Mouse (Mus musculus) heart, embryonic 14.5 days (tissue): Measurements from ENCODE around the gene Ttc29. TPM values are rescaled to one million over a fixed set of nuclear protein-coding genes. Genes with fewer than 3 reads are reported as not detected.

Source experiments
- ATAC-seq: fragments of 200-750 bp; cut with Nextera tagmentation; 2 replicates; pipeline ENCODE4 v1.8.0; 2017; ENCODE audit warnings: low read depth, moderate TSS enrichment; ENCODE audit not compliant: insufficient number of reproducible peaks, insufficient read depth, low FRiP score
- H3K27ac ChIP-seq, 2 experiments: fragments of 200-500 bp in 1 of 2; fragments of 300-500 bp in 1 of 2; sonication (generic) in 1 of 2; replicated peaks in 1 of 2; 2 replicates each; pipeline ENCODE4 v1.5.1; 2012 to 2014; ENCODE audit warnings: low read depth in 2 of 2, low read length in 2 of 2, control low read depth in 1 of 2, mild to moderate bottlenecking in 1 of 2, mixed read lengths in 1 of 2; ENCODE audit not compliant: control insufficient read depth in 1 of 2, insufficient read depth in 1 of 2
- H3K27me3 ChIP-seq: fragments of 300-500 bp; sonication (generic); 2 replicates; pipeline ENCODE4 v1.6.1; 2014; ENCODE audit warnings: mild to moderate bottlenecking, low read length, control low read depth; ENCODE audit not compliant: control insufficient read depth, insufficient read depth
- H3K36me3 ChIP-seq: fragments of 300-500 bp; sonication (generic); 2 replicates; pipeline ENCODE4 v1.6.1; 2014; ENCODE audit warnings: mild to moderate bottlenecking, control low read depth, low read length, mixed read lengths; ENCODE audit not compliant: control insufficient read depth, insufficient read depth
- H3K4me1 ChIP-seq, 2 experiments: fragments of 200-500 bp in 1 of 2; fragments of 300-500 bp in 1 of 2; sonication (generic) in 1 of 2; 2 replicates each; pipeline ENCODE4 v1.6.1; 2012 to 2014; ENCODE audit warnings: low read length in 2 of 2, control low read depth in 1 of 2, mixed read lengths in 1 of 2; ENCODE audit not compliant: control insufficient read depth in 2 of 2, insufficient read depth in 2 of 2
- H3K4me2 ChIP-seq: fragments of 300-500 bp; sonication (generic); 2 replicates; pipeline ENCODE4 v1.6.1; 2014; ENCODE audit warnings: mild to moderate bottlenecking, low read length
- H3K4me3 ChIP-seq, 2 experiments: fragments of 200-500 bp in 1 of 2; fragments of 300-500 bp in 1 of 2; sonication (generic) in 1 of 2; 2 replicates each; pipeline ENCODE4 v1.5.1; 2012 to 2014; ENCODE audit warnings: low read length in 2 of 2, mild to moderate bottlenecking in 2 of 2, control low read depth in 1 of 2, low read depth in 1 of 2, moderate library complexity in 1 of 2; ENCODE audit not compliant: control insufficient read depth in 1 of 2, insufficient read depth in 1 of 2
- H3K9ac ChIP-seq: fragments of 300-500 bp; sonication (generic); 2 replicates; pipeline ENCODE4 v1.6.1; 2014; ENCODE audit warnings: mild to moderate bottlenecking, low read length
- H3K9me3 ChIP-seq: fragments of 300-500 bp; sonication (generic); 2 replicates; pipeline ENCODE4 v1.6.1; 2016; ENCODE audit warnings: low read length, control low read depth; ENCODE audit not compliant: control insufficient read depth
- WGBS: fragments of 180-500 bp; shearing (Covaris S2); extraction: QIAGEN DNeasy Blood & Tissue Kit; methylation state at CpG from one replicate; pipeline ENCODE4 v1.1.7; 2014; 5-methylcytosine and 5-hydroxymethylcytosine counted together
- polyA plus RNA-seq: library from polyadenylated mRNA; unstranded; fragments of >200 nt; fragmentation: Nextera tagmentation; extraction: Ambion mirVana; gene quantifications from 2 replicates; pipeline ENCODE4 v1.2.1, GENCODE M21; 2014

The Ttc29 gene
- polyA plus RNA-seq = not detected in 2 replicates

DNA sequence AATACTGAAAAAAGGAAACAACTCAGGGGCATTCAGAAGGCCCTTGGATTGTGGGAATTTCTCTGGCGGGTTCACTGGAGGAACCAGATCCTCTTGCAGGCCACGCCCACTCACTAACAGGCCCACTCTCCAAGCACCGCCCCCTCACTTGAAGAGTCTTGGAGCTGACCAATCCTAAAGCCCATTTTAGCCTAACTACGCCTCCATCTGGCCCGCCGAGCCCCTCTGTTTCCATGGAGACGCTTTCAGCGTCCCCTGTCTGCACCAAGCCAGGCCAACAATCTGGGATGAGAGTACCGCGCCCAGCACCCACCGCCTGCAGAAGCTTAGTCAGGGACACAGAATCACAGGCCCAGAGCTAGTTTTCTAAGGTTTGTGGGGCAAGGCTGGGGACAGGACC, at the start of gene Ttc29:
Gene Ttc29, plus strand, starts transcription at position 224 of the 400 bp plus-strand sequence.
- no peaks in the 10 kb centered on the region for H3K27me3 ChIP-seq
- H3K4me1 ChIP-seq = peaks cover 0 to 3% of the 10 kb centered on the region in 2 experiments; a peak in 1 of 4 replicates
- H3K9me3 ChIP-seq = no peaks in the 10 kb centered on the region
- H3K4me3 ChIP-seq = no peak within 1 kb of the TSS
- peak; percentile 71; the same call in 1 of the 2 replicates for ATAC-seq
- H3K36me3 ChIP-seq = no peaks in the 10 kb centered on the region
- 3% methylated on average over 11 of the region's 11 CpGs for WGBS
- peak within 1 kb of the TSS; percentile 24 for H3K4me2 ChIP-seq
- no peak within 1 kb of the TSS for H3K27ac ChIP-seq
- H3K9ac ChIP-seq = no peak within 1 kb of the TSS

GRCm38 (mm10) chr8:78171351-78171750, 41.7 kb upstream of the Ttc29 start:
- Histone ChIP-seq H3K9ac (no peak overlapping the region), H3K27me3 (no peaks in the 10 kb centered on the region), H3K4me1 (no peaks in the 10 kb centered on the region), H3K36me3 (no peaks in the 10 kb centered on the region), H3K9me3 (peaks cover 6% of the 10 kb centered on the region; the same call in 1 of the 2 replicates), H3K27ac (no peak overlapping the region), H3K4me3 (no peak overlapping the region), H3K4me2 (no peak overlapping the region)
- WGBS = 88% methylated on average over 1 of the region's 1 CpGs
- ATAC-seq = no peak

DNA sequence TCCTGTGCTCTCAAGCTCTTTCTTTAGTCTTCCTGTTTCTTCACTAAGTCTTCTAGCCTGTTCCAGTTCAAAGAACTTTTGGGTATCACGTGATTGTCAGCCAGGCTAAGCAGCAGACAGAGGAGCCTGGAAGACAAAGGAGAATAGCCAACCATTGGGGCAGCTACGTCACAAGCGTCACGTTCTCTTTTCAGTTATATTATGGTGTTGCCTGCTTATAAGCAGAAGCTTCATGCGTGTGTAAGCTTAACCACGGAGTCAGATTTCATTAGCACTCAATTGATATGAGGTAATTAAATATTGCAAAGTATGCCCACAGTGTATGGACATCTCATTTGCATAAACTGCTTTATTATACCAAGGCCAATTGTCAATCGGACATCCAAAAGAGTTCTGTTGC, 30.4 kb upstream of the Ttc29 start:
- WGBS = 80% methylated on average over 7 of the region's 7 CpGs
- Histone ChIP-seq H3K4me3 (no peak overlapping the region), H3K9me3 (no peaks in the 10 kb centered on the region), H3K27me3 (no peaks in the 10 kb centered on the region), H3K27ac (no peak overlapping the region), H3K36me3 (no peaks in the 10 kb centered on the region), H3K4me2 (no peak overlapping the region), H3K4me1 (no peaks in the 10 kb centered on the region), H3K9ac (no peak overlapping the region)
- no peak for ATAC-seq

- no peaks in the 10 kb centered on the region for H3K27me3 ChIP-seq
- H3K9ac ChIP-seq = no peak overlapping the region
- WGBS = 84% methylated on average over 6 of the region's 6 CpGs
- no peak for ATAC-seq
- no peak overlapping the region for H3K4me2 ChIP-seq
- H3K9me3 ChIP-seq = no peaks in the 10 kb centered on the region
- H3K27ac ChIP-seq = no peak overlapping the region
- no peak overlapping the region for H3K4me3 ChIP-seq
- H3K36me3 ChIP-seq = no peaks in the 10 kb centered on the region
- H3K4me1 ChIP-seq = no peaks in the 10 kb centered on the region
Measured at GRCm38 (mm10) chr8:78183414-78183813, 29.7 kb upstream of the Ttc29 start.

DNA sequence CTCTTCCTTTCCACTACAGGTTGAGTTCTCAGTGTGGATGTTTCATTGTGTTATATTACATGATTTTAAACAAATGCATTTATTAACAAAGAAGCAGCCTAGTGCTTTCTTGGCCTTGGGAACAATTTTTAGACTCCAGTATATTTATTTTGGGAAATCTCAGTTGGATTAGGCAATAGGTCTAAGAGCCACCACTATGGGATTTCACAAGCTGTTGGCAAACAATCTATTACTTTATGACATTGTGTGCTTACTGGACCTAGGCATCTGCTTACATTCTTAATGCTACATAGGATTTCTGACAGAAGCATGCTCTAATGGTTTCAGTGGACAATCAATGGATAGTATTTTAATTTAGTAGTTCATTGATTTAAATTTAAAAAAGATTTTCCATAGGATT, 26.0 kb upstream of the Ttc29 start:
- H3K4me1 ChIP-seq = no peaks in the 10 kb centered on the region
- no peak overlapping the region for H3K27ac ChIP-seq
- H3K27me3 ChIP-seq = no peaks in the 10 kb centered on the region
- no peak overlapping the region for H3K9ac ChIP-seq
- ATAC-seq = no peak
- no peak overlapping the region for H3K4me3 ChIP-seq
- H3K9me3 ChIP-seq = no peaks in the 10 kb centered on the region
- no peak overlapping the region for H3K4me2 ChIP-seq
- H3K36me3 ChIP-seq = no peaks in the 10 kb centered on the region

DNA sequence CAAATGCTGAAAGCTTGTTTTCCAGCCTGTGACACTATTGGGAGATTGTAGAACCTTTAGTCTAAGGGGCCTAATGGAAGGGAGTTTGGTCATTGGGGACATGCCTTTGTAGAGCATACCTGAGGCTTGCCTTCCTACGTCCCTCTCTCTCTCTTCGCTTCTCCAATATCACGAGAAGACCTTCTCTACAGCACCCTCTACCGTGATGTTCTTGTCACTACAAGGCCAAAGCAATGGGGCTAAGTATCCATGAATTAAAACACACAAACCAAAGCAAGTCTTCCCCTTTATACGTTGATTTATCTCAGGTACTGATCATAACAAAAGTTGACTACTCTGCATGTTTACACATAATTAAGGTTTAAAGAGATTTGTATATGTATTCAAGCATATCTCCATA, 8.9 kb upstream of the Ttc29 start:
- H3K36me3 ChIP-seq = no peaks in the 10 kb centered on the region
- no peak overlapping the region for H3K27ac ChIP-seq
- H3K4me3 ChIP-seq = no peak overlapping the region
- no peak overlapping the region for H3K9ac ChIP-seq
- 27% methylated on average over 5 of the region's 5 CpGs for WGBS
- H3K4me2 ChIP-seq = no peak overlapping the region
- no peaks in the 10 kb centered on the region for H3K27me3 ChIP-seq
- no peaks in the 10 kb centered on the region for H3K4me1 ChIP-seq
- no peaks in the 10 kb centered on the region for H3K9me3 ChIP-seq
- no peak for ATAC-seq

GRCm38 (mm10) chr8:78210424-78210823, 2.7 kb upstream of the Ttc29 start:
- Histone ChIP-seq H3K4me2 (no peak overlapping the region), H3K27me3 (no peaks in the 10 kb centered on the region), H3K4me3 (no peak overlapping the region), H3K9me3 (no peaks in the 10 kb centered on the region), H3K9ac (no peak overlapping the region), H3K4me1 (peaks cover 0 to 3% of the 10 kb centered on the region in 2 experiments; a peak in 1 of 4 replicates), H3K27ac (no peak overlapping the region), H3K36me3 (no peaks in the 10 kb centered on the region)
- WGBS = 44% methylated on average over 3 of the region's 3 CpGs
- no peak for ATAC-seq

GRCm38 (mm10) chr8:78214645-78215044, 1.5 kb downstream of the Ttc29 start:
- ATAC-seq = no peak
- Histone ChIP-seq H3K4me3 (no peak overlapping the region), H3K4me2 (no peak overlapping the region), H3K9ac (no peak overlapping the region), H3K4me1 (peaks cover 0 to 3% of the 10 kb centered on the region in 2 experiments; a peak in 1 of 4 replicates), H3K27me3 (no peaks in the 10 kb centered on the region), H3K36me3 (no peaks in the 10 kb centered on the region), H3K27ac (no peak overlapping the region), H3K9me3 (no peaks in the 10 kb centered on the region)
- 39% methylated on average over 3 of the region's 3 CpGs for WGBS
